Mouse (Mus musculus): ENCODE results near the gene Ubl3. TPM values are rescaled to one million over a fixed set of nuclear protein-coding genes. Genes with fewer than 3 reads are reported as not detected.
A peak's percentile ranks its signal among the peaks of the same experiment; 100 is the strongest.

Ubl3 gene
- polyA plus RNA-seq, 1 experiment from 2014 or later, result 27.0 TPM

DNA sequence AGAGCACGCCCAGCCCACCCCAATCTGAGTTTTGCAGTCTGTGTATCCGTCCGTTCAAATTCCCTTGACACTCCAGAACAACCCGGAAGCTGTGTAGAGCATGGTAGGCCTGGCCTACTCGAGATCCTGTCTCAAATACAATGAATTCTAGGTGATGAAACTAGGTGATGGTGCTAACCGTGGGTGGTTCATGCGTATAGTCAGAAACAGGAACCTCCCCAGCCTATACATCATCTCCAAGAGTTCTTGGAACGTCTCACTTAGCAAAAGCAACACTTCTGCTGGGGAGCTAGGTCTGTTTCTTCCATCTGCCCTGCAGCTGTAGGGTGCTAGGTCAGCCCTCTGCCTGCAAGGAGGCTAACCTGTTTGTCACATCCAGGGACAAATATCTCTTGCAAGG, 52.1 kb downstream of the Ubl3 start:
- no peak overlapping the region for H3K4me3 ChIP-seq (ENCODE audit: low read length)
- ATAC-seq, result no peak
- WGBS, result 67% methylated on average over 8 of the region's 8 CpGs
- H3K4me2 ChIP-seq (ENCODE audit: low read depth, low read length), result no peak overlapping the region
- no peaks in the 10 kb centered on the region for H3K4me1 ChIP-seq (ENCODE audit: control insufficient read depth, insufficient read depth, low read length)
- peaks cover 2% of the 10 kb centered on the region; the same call in 1 of the 2 replicates for H3K36me3 ChIP-seq (ENCODE audit: control insufficient read depth, insufficient read depth, low read length)
- H3K9ac ChIP-seq (ENCODE audit: low read depth, low read length), result no peak overlapping the region
- no peak overlapping the region for H3K27ac ChIP-seq (ENCODE audit: low read length)
- no peaks in the 10 kb centered on the region for H3K27me3 ChIP-seq (replicated peaks; ENCODE audit: control insufficient read depth, insufficient read depth, low read length)
- no peaks in the 10 kb centered on the region for H3K9me3 ChIP-seq (ENCODE audit: control insufficient read depth, low read length)

DNA sequence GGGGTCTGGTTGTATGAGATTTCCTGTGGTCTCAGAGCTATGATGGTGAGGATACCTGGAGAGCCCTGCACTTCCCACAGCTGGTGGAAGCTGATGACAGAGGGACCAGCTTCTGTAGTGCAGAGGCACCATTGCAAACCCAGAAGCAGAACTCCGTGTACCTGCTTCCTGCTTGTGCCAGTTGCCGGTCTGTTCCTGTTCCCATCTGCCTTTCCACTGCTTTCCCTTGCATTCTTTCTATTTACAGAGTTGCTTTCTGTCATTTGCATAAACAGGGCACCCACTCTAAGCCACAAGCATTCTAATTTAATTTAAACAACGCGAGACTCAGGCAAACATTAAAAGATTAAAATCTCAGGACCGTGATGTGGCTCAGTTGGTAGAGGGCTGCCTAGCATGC, 53.0 kb downstream of the Ubl3 start:
- Histone ChIP-seq H3K4me3 (ENCODE audit: low read length) (no peak overlapping the region), H3K36me3 (ENCODE audit: control insufficient read depth, insufficient read depth, low read length) (no peaks in the 10 kb centered on the region)
- 69% methylated on average over 5 of the region's 5 CpGs for WGBS

DNA sequence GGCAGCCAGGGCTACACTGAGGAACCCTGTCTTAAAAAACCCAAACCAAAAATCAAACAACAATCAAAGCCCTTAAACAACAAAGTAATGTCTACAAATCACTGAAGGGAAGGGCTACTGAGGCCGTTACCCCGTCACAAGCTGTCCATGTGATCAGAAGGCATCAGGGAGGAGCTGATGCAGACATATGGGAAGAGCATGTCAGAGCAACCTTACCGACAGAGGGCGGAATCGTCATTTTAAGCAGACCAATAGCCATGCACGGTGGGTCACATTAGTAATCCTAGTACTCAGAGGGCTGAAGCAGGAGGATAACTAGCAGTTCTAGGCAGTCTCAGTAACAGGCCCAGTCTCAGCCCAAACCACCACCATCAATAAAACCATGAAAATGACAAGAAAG, 56.6 kb downstream of the Ubl3 start:
- 93% methylated on average over 6 of the region's 6 CpGs for WGBS
- no peak for ATAC-seq

More for the DNA sequence above, 53.0 kb downstream of the Ubl3 start:
- no peak for ATAC-seq
- Histone ChIP-seq H3K9ac (ENCODE audit: low read depth, low read length) (no peak overlapping the region), H3K4me1 (ENCODE audit: control insufficient read depth, insufficient read depth, low read length) (peaks cover 3% of the 10 kb centered on the region; the same call in 1 of the 2 replicates), H3K9me3 (ENCODE audit: control insufficient read depth, low read length) (no peaks in the 10 kb centered on the region), H3K27me3 (replicated peaks; ENCODE audit: control insufficient read depth, insufficient read depth, low read length) (no peaks in the 10 kb centered on the region), H3K4me2 (ENCODE audit: low read depth, low read length) (no peak overlapping the region), H3K27ac (ENCODE audit: low read length) (no peak overlapping the region)

DNA sequence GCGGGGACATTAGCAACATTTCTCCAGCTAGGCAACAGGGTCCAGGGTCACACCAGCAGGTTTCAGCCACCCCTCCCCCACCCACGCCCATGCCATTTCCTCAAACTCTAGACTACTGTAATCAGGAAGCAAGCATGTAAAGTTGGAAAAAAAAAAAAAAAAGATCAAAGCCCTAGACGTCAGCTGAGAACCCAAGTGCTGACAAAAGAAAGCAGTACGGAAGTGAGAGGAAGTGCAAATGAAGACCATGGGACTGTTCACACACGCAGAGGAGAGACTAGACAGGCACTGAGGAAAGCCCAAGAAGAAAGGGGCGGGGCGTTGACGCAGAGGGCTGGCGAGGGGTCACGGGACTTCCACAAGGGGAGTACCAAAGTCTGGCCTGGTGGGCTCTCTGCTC, 57.4 kb downstream of the Ubl3 start:
- ATAC-seq, result peak; percentile 80
- peaks cover 3% of the 10 kb centered on the region; the same call in 1 of the 2 replicates for H3K4me1 ChIP-seq (ENCODE audit: control insufficient read depth, insufficient read depth, low read length)
- H3K4me2 ChIP-seq (ENCODE audit: low read depth, low read length), result peak overlapping the region; percentile 43
- H3K4me3 ChIP-seq (ENCODE audit: low read length), result no peak overlapping the region
- H3K27ac ChIP-seq (ENCODE audit: low read length), result no peak overlapping the region; the same call in 1 of the 2 replicates
- H3K9ac ChIP-seq (ENCODE audit: low read depth, low read length), result 0 out of 2 replicates have a peak overlapping the region, but pooled peaks have one; percentile 28
- H3K27me3 ChIP-seq (replicated peaks; ENCODE audit: control insufficient read depth, insufficient read depth, low read length), result no peaks in the 10 kb centered on the region
- no peaks in the 10 kb centered on the region for H3K36me3 ChIP-seq (ENCODE audit: control insufficient read depth, insufficient read depth, low read length)
- H3K9me3 ChIP-seq (ENCODE audit: control insufficient read depth, low read length), result no peaks in the 10 kb centered on the region; the same call in 1 of the 2 replicates
- WGBS, result 42% methylated on average over 10 of the region's 10 CpGs

More for the DNA sequence above, 56.6 kb downstream of the Ubl3 start:
- H3K9me3 ChIP-seq (ENCODE audit: control insufficient read depth, low read length), result no peaks in the 10 kb centered on the region; the same call in 1 of the 2 replicates
- no peaks in the 10 kb centered on the region for H3K27me3 ChIP-seq (replicated peaks; ENCODE audit: control insufficient read depth, insufficient read depth, low read length)
- H3K4me1 ChIP-seq (ENCODE audit: control insufficient read depth, insufficient read depth, low read length), result peaks cover 3% of the 10 kb centered on the region; the same call in 1 of the 2 replicates
- no peak overlapping the region for H3K27ac ChIP-seq (ENCODE audit: low read length)
- no peaks in the 10 kb centered on the region for H3K36me3 ChIP-seq (ENCODE audit: control insufficient read depth, insufficient read depth, low read length)
- H3K9ac ChIP-seq (ENCODE audit: low read depth, low read length), result no peak overlapping the region
- H3K4me3 ChIP-seq (ENCODE audit: low read length), result no peak overlapping the region
- no peak overlapping the region for H3K4me2 ChIP-seq (ENCODE audit: low read depth, low read length)

DNA sequence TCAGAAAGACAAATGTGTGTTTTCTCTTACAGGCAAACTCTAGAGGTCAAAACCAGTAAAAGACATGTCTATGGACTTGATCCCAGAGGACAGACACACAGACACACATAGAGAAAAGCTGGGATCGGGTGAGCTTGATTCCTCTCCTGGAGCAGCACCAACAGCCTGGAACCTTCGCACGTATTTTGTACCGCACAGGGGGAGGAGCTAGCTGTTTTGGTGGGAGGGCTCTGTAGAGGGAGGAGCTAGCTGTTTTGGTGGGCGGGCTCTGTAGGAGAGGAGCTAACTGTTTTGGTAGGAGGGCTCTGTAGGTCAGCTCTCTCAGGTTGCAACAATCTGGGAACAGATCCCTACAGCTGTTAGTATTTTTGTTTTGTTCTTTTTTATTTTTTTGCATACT, 58.3 kb downstream of the Ubl3 start:
- Histone ChIP-seq H3K4me1 (ENCODE audit: control insufficient read depth, insufficient read depth, low read length) (peaks cover 3% of the 10 kb centered on the region; the same call in 1 of the 2 replicates), H3K4me3 (ENCODE audit: low read length) (no peak overlapping the region), H3K27me3 (replicated peaks; ENCODE audit: control insufficient read depth, insufficient read depth, low read length) (no peaks in the 10 kb centered on the region), H3K36me3 (ENCODE audit: control insufficient read depth, insufficient read depth, low read length) (no peaks in the 10 kb centered on the region), H3K4me2 (ENCODE audit: low read depth, low read length) (no peak overlapping the region), H3K9me3 (ENCODE audit: control insufficient read depth, low read length) (no peaks in the 10 kb centered on the region; the same call in 1 of the 2 replicates), H3K9ac (ENCODE audit: low read depth, low read length) (no peak overlapping the region), H3K27ac (ENCODE audit: low read length) (no peak overlapping the region)
- WGBS, result 91% methylated on average over 5 of the region's 5 CpGs
- no peak for ATAC-seq

DNA sequence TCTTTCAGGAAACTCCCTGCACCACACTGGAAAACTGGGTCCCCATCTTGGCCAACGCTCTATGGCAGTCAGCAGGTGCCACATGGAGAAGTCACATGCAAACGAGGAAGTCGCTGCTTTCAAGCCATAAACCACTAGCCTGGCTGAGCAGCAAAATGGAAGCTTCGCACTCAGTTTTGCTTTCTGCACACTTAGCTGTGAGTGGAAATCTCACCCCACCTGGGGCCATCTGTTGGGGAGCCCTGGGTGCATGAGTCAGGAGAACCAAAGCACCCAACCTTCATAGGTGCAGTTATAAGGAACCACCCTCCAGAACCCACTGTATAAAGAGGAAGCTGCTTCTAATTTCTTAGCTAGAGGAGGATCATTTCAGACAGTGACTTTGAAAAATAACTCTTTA, 59.6 kb downstream of the Ubl3 start:
- WGBS, result 95% methylated on average over 4 of the region's 4 CpGs
- no peak overlapping the region for H3K4me3 ChIP-seq (ENCODE audit: low read length)
- H3K4me1 ChIP-seq (ENCODE audit: control insufficient read depth, insufficient read depth, low read length), result peaks cover 3% of the 10 kb centered on the region; the same call in 1 of the 2 replicates
- no peak overlapping the region for H3K27ac ChIP-seq (ENCODE audit: low read length)
- H3K36me3 ChIP-seq (ENCODE audit: control insufficient read depth, insufficient read depth, low read length), result no peaks in the 10 kb centered on the region
- no peak for ATAC-seq
- no peak overlapping the region for H3K9ac ChIP-seq (ENCODE audit: low read depth, low read length)
- H3K27me3 ChIP-seq (replicated peaks; ENCODE audit: control insufficient read depth, insufficient read depth, low read length), result no peaks in the 10 kb centered on the region
- H3K4me2 ChIP-seq (ENCODE audit: low read depth, low read length), result no peak overlapping the region
- H3K9me3 ChIP-seq (ENCODE audit: control insufficient read depth, low read length), result no peaks in the 10 kb centered on the region; the same call in 1 of the 2 replicates

DNA sequence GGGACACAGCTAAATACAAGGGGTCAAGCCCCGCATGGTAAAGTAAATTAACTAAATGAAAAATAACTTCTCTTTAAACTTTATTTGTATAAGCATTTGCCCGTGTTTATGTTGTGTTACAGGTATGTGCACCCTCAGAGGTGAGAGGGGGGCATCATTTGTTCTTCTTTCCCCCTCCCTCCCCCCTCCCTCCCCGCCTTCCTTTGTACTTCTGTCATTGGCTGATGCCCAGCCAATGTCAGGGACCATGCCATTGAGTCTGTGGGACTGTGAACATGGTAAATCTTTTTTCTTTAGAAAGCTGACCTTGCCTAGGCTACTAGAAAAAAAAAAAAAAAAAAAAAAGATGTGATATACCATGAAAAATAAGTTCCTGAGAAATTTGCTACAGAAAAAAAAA, 62.2 kb downstream of the Ubl3 start:
- Histone ChIP-seq H3K9me3 (ENCODE audit: control insufficient read depth, low read length) (no peaks in the 10 kb centered on the region; the same call in 1 of the 2 replicates), H3K4me2 (ENCODE audit: low read depth, low read length) (no peak overlapping the region), H3K4me3 (ENCODE audit: low read length) (no peak overlapping the region), H3K4me1 (ENCODE audit: control insufficient read depth, insufficient read depth, low read length) (peaks cover 2% of the 10 kb centered on the region; the same call in 1 of the 2 replicates), H3K36me3 (ENCODE audit: control insufficient read depth, insufficient read depth, low read length) (no peaks in the 10 kb centered on the region), H3K27me3 (replicated peaks; ENCODE audit: control insufficient read depth, insufficient read depth, low read length) (no peaks in the 10 kb centered on the region), H3K27ac (ENCODE audit: low read length) (no peak overlapping the region), H3K9ac (ENCODE audit: low read depth, low read length) (no peak overlapping the region)
- no peak for ATAC-seq
- WGBS, result 74% methylated on average over 3 of the region's 3 CpGs

DNA sequence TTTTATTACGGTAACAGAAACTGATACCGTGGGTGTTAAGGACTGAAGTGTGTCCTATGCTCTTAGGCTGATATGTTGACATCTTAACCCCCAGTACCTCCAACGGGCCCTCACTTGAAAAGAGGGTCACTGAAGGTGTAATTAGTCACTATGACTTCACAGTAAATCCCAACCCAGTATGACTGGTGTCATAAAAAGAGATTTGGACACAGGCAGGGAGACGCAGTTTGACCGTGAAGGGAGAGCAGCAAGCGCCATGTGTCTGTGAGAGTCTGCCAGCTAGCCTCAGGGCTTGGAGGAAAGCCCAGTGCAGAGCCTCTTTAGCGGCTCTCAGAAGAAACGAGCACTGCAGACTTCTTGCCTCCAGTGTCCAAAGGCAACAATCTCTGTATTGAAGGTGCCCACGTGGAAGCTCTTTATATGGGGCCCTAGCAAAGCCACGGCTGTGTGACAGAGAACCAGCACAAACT, 62.8 kb downstream of the Ubl3 start:
- no peaks in the 10 kb centered on the region for H3K36me3 ChIP-seq (ENCODE audit: control insufficient read depth, insufficient read depth, low read length)
- no peaks in the 10 kb centered on the region for H3K4me1 ChIP-seq (ENCODE audit: control insufficient read depth, insufficient read depth, low read length)
- no peak for ATAC-seq
- no peak overlapping the region for H3K9ac ChIP-seq (ENCODE audit: low read depth, low read length)
- no peak overlapping the region for H3K4me3 ChIP-seq (ENCODE audit: low read length)
- WGBS, result 49% methylated on average over 10 of the region's 10 CpGs
- H3K4me2 ChIP-seq (ENCODE audit: low read depth, low read length), result no peak overlapping the region
- no peaks in the 10 kb centered on the region; the same call in 1 of the 2 replicates for H3K9me3 ChIP-seq (ENCODE audit: control insufficient read depth, low read length)
- H3K27me3 ChIP-seq (replicated peaks; ENCODE audit: control insufficient read depth, insufficient read depth, low read length), result no peaks in the 10 kb centered on the region
- no peak overlapping the region for H3K27ac ChIP-seq (ENCODE audit: low read length)

DNA sequence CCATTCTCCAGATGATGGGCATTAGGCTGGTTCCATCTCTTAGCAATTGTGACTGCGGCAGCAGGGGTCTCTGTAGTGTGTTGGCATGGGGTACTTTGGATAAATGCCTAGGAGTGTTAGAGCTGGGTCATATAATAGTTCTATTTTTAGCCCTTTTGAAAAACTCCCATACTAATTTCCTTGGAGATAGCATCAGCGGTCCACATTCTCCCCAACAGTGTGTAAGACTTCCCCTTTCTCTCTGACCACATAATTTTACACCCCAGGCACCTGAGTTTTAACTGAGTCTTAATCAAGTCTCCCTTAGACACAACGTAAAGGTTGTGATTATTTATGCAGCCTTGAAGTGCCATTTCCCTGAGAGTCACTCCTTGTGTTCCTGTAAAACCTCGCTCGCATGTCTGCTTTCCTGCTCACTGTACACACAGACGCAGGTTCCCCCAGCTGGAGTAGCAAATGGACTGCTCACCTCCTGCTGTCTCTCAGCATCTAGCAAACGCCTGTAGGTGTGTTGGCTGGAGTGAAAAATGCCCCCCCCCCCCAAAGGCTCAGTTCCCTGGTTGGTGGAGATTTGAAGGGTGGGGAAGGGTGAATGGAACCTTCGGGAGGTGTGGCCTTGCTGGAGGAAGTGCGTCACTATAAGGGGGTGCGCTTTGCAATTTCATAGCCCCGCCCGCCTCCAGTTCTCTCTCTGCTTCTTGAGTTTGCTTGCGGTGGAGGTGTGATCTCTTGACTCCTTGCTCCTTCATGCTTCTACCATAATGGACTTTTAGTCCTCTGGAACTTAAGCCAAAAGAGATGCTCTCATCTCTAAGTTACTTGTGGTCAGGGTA, 63.5 kb downstream of the Ubl3 start:
- Histone ChIP-seq H3K4me2 (ENCODE audit: low read depth, low read length) (no peak overlapping the region), H3K9ac (ENCODE audit: low read depth, low read length) (no peak overlapping the region), H3K4me3 (ENCODE audit: low read length) (no peak overlapping the region), H3K27ac (ENCODE audit: low read length) (no peak overlapping the region), H3K9me3 (ENCODE audit: control insufficient read depth, low read length) (no peaks in the 10 kb centered on the region; the same call in 1 of the 2 replicates), H3K27me3 (replicated peaks; ENCODE audit: control insufficient read depth, insufficient read depth, low read length) (no peaks in the 10 kb centered on the region), H3K36me3 (ENCODE audit: control insufficient read depth, insufficient read depth, low read length) (no peaks in the 10 kb centered on the region), H3K4me1 (ENCODE audit: control insufficient read depth, insufficient read depth, low read length) (no peaks in the 10 kb centered on the region)
- WGBS, result 71% methylated on average over 13 of the region's 13 CpGs
- no peak for ATAC-seq
